Mouse (Mus musculus) brain, embryonic 14.5 days (tissue): Measurements from ENCODE around the gene Ccnf. TPM values are rescaled to one million over a fixed set of nuclear protein-coding genes. Genes with fewer than 3 reads are reported as not detected.

Source experiments
- DNase-seq: peaks from one replicate; pipeline ENCODE4 v3.0.0-alpha.2; 2011; ENCODE audit warnings: low read depth
- CTCF ChIP-seq: fragments of 200-500 bp; IDR thresholded peaks from 2 replicates; pipeline ENCODE4 v1.5.1; 2012; ENCODE audit warnings: inconsistent platforms, mild to moderate bottlenecking, moderate library complexity, borderline replicate concordance; ENCODE audit not compliant: insufficient read depth, insufficient read length; ENCODE audit errors: extremely low read depth
- POLR2A ChIP-seq: fragments of 200-500 bp; IDR thresholded peaks from 2 replicates; pipeline ENCODE4 v1.6.1; 2012; ENCODE audit warnings: mild to moderate bottlenecking, inconsistent platforms, borderline replicate concordance; ENCODE audit not compliant: poor library complexity, insufficient read depth, insufficient read length, severe bottlenecking; ENCODE audit errors: extremely low read depth
- polyA plus RNA-seq: library from polyadenylated mRNA; depleted of rRNA; stranded (reverse); fragments of >200 nt; gene quantifications from 2 replicates; pipeline ENCODE4 v1.2.3, GENCODE M21; 2012

Ccnf gene
- polyA plus RNA-seq, 1 experiment = 16.2 TPM

GRCm38 (mm10) chr17:24207768-24208640 lies 43.3 kb downstream of the Ccnf start:
- no peak for DNase-seq
- TF ChIP-seq CTCF = no peak

GRCm38 (mm10) chr17:24206451-24207351 lies 44.6 kb downstream of the Ccnf start:
- peak; percentile 78 for DNase-seq

GRCm38 (mm10) chr17:24205908-24206361 lies 45.3 kb downstream of the Ccnf start:
- TF ChIP-seq POLR2A (no peak), CTCF (no peak)
- no peak for DNase-seq

More at GRCm38 (mm10) chr17:24206451-24207351, 44.6 kb downstream of the Ccnf start:
- peak; percentile 9; the same call in 1 of the 2 replicates for TF ChIP-seq CTCF
- no peak for TF ChIP-seq POLR2A

GRCm38 (mm10) chr17:24205284-24205888 lies 45.9 kb downstream of the Ccnf start, which contains the start of gene Tbc1d24:
Gene Tbc1d24 (minus strand): TSS chr17:24205562.
- DNase-seq = peak; percentile 98
- TF ChIP-seq CTCF (no peak), POLR2A (peak; percentile 75)

- no peak for TF ChIP-seq CTCF
- no peak for TF ChIP-seq POLR2A
- DNase-seq = peak; percentile 13
These were observed 46.4 kb downstream of the Ccnf start for GRCm38 (mm10) chr17:24204846-24205245.

- no peak for DNase-seq
- TF ChIP-seq CTCF = no peak
- no peak for TF ChIP-seq POLR2A
These were observed 47.4 kb downstream of the Ccnf start for GRCm38 (mm10) chr17:24203611-24204534.

- DNase-seq = no peak
- TF ChIP-seq POLR2A = no peak
- TF ChIP-seq CTCF = no peak
These were observed 48.2 kb downstream of the Ccnf start for GRCm38 (mm10) chr17:24203068-24203467.

GRCm38 (mm10) chr17:24201092-24201491 lies 50.2 kb downstream of the Ccnf start:
- no peak for DNase-seq
- TF ChIP-seq CTCF = no peak
- no peak for TF ChIP-seq POLR2A

GRCm38 (mm10) chr17:24199741-24200140 lies 51.5 kb downstream of the Ccnf start:
- no peak for TF ChIP-seq CTCF
- no peak for TF ChIP-seq POLR2A
- no peak for DNase-seq

GRCm38 (mm10) chr17:24199252-24199651 lies 52.0 kb downstream of the Ccnf start:
- TF ChIP-seq POLR2A (no peak), CTCF (no peak)
- DNase-seq = peak; percentile 25

- TF ChIP-seq POLR2A (no peak), CTCF (no peak)
- no peak for DNase-seq
These were observed 54.1 kb downstream of the Ccnf start for GRCm38 (mm10) chr17:24197032-24197824.
